Mouse (Mus musculus): ENCODE results near the gene Terb1.

GRCm38 (mm10) chr8:104405430-104406187 lies 104.1 kb downstream of the Terb1 start:
- TF ChIP-seq CTCF (IDR thresholded peaks at IDR 0.05; ENCODE audit: extremely low read depth, insufficient read depth, low read length) (no peak), POLR2A (IDR thresholded peaks at IDR 0.05; ENCODE audit: extremely low read depth, insufficient read depth, low read length) (no peak)

All from cortical plate, adult 2 months (tissue).